Mouse (Mus musculus) right cerebral cortex, postnatal 4 days (tissue): ENCODE measurements around the gene Cyb5r4.
"Not testable (repeated sequence)": the region's sequence is repeated elsewhere in the genome, so short reads cannot be mapped to it uniquely, and the experiment has no call there.

ENCODE experiments used
- DNase-seq: peaks from one replicate; pipeline ENCODE4 v3.0.0-alpha.2; 2022

The Cyb5r4 gene

GRCm38 (mm10) chr9:87027423-87028084 lies 5.7 kb downstream of the Cyb5r4 start:
- DNase-seq, result peak; percentile 69

- DNase-seq, result no peak
These were observed 10.4 kb downstream of the Cyb5r4 start for GRCm38 (mm10) chr9:87032196-87032595.

DNA sequence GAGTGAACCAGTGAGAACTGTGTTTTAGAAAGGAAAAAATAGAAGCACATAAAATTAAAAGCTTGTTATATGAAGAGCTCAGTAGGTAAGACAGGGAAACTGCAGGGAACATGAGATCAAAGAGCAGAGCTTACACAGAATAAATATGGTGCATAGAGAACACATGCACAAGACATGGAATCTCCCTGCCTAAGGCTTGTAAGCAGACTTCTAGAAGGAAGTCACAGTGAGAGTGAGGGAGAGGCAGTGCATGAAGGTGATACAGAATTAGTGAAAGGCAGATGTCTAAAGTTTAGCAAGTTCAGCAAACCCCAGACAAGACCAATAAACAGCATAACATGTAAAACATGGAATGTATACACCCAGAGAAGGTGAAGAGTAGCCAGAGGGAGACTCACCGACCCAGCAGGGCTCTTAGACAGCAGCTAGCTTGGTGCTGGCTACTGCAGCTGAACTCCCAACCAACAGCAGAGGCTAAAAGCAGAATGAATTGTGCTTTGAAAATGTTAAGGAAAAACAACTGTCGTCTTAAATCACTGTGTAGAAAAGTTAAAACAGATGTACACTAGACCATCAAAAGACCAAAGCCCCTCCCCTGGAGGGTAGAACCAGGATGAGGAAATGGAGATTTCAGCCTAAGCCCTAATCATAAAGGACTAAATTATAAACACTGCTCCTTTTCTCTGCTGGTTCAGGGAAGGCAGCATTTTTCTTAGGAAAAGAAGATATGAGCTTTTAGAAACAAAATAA lies 13.2 kb downstream of the Cyb5r4 start:
- no peak for DNase-seq

- no peak for DNase-seq
These were observed 27.6 kb downstream of the Cyb5r4 start for GRCm38 (mm10) chr9:87049425-87049824.

- no peak for DNase-seq
These were observed 33.9 kb downstream of the Cyb5r4 start for GRCm38 (mm10) chr9:87055547-87056235.

DNA sequence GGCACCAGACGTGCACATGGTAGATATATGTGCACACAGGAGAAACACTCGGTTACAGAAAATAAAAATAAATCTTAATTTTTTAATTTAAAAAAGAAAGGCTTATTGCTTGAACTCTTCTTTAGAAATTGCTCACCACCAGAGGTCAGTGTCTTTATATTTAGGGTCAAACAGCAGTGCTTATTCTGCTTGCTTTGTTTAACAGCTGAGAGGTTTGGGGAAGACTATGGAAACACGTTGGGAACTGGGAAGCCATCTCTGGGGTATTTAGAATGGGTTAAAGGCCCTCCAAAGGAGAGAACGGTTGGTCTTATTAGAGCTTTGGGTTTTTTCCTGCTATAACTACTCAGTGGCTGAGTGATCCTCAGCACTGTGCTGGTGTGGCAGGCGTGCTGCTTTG lies 40.5 kb downstream of the Cyb5r4 start:
- no peak for DNase-seq

GRCm38 (mm10) chr9:87068160-87068559 lies 46.3 kb downstream of the Cyb5r4 start:
- DNase-seq, result no peak

- DNase-seq, result not testable (repeated sequence)
These were observed 49.8 kb downstream of the Cyb5r4 start for GRCm38 (mm10) chr9:87071566-87071965.

DNA sequence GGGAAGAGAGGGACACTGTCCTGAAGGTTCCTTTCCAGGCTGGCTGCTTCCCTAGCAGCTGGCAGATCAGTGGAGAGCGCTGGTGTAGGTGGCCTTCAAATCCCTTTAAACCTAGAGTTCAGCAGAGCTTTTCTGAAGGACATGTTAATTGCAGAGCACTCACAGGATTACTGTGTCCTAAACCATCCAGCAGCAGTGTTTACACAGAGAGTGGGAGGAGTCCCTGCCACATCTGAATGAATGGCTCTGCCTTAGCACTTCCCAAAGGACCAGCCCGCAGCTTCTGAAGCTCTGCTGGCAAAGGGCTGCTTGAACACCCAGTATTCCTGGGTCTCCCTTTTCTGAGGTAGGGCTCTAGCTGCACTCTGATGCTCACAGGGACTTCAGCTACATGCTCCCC lies 56.1 kb downstream of the Cyb5r4 start:
- DNase-seq, result no peak

DNA sequence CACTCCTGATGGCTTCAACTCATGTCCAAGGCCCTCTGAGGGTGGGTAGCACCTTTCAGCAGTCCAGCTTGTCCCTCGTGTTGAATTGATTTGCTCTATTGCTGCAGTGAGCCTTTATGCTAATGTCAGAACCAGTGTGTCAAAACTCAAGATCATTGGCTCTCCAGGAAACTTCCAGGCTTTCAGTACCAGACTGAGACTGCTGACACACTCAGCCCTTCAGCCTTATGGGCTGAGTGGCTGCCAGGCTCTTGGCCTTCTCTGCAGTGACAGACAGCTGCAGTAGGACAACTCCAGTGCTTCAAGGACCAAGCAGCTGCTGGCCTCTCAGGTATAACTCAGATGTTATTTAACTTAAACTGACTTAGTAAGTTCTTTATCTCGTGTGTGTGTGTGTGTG lies 57.7 kb downstream of the Cyb5r4 start:
- no peak for DNase-seq

DNA sequence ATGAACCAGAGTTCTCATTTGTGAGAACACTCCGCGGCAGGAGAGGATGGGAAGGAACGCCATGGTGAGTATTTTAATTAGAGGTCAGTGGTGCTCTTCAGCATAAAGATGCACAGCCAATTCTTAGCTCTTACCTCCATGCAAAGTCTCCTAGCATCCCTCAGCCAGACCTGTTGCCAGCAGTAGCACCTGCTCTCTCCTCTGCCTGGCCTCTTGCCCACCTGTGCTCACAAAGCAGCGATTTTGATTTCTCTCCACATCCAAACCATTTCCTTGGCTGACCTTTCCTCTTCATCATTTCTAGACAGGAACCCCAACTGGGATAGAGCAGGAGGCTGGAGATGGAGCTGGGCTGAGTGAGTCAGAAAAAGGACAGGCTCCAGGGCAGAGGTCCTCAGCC lies 65.2 kb downstream of the Cyb5r4 start:
- DNase-seq, result no peak

GRCm38 (mm10) chr9:87097989-87098388 lies 76.2 kb downstream of the Cyb5r4 start:
- no peak for DNase-seq

DNA sequence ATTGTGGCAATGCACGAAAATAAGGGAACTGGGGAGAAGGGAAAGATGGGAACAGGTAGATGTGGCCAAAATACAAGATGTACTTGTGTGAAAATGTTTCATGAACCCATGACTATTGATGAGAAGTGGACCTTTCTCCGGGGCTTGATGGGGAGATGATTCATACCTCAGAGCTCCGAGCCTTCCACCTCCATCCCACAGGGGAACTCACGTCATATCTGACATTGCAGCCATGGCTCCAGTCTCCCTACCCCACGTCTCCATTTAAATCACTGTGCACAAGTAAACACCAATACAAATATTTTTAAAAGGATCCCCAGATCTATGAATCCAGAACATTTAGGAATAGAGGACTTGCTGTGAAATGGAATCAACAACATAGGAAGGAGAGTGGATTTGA lies 93.2 kb downstream of the Cyb5r4 start:
- DNase-seq, result no peak

DNA sequence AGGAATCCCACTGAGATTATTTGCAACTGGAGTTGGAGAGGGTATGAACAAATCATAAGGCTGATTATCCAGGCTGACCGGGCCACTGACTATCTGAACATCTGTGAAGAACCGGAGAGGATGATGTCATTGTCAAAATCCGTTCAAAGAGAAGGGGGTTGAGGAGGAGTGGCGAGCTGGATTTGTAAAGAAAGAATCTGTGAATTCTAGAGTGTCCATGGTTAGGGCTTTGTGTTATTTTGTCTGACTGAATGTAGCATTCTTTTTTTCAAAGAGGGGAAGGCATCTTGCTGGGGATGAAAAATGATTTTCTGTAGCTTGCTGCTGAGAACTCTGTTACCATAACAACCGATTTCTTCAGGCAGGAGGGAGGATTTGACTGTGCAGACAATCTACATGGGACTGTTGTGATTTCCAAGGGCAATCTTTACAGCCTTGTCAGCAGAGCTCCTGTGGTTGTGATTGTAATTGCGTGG lies 93.7 kb downstream of the Cyb5r4 start:
- peak; percentile 8 for DNase-seq

DNA sequence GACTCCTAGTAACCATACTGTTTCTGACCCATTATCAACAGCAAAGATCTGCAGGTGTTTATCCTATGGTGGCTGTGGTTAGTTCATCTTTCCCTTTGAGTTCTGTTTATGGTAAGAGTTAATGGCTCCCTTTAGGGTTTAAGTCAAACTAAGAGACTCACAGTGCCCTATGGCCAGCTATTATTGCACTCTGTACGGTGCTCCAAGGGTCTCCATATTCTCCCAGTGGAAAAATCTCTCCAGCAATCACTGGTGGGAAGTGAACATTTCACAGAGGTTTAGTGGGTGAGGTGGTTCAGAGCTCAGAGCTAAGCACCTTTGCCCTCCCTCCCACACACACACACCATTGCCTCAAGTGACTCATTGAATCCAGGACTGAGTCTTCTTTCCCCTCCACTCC lies 94.2 kb downstream of the Cyb5r4 start:
- DNase-seq, result no peak

- no peak for DNase-seq
These were observed 97.2 kb downstream of the Cyb5r4 start for GRCm38 (mm10) chr9:87118996-87119395.

GRCm38 (mm10) chr9:87121956-87122493 lies 100.2 kb downstream of the Cyb5r4 start:
- no peak for DNase-seq

DNA sequence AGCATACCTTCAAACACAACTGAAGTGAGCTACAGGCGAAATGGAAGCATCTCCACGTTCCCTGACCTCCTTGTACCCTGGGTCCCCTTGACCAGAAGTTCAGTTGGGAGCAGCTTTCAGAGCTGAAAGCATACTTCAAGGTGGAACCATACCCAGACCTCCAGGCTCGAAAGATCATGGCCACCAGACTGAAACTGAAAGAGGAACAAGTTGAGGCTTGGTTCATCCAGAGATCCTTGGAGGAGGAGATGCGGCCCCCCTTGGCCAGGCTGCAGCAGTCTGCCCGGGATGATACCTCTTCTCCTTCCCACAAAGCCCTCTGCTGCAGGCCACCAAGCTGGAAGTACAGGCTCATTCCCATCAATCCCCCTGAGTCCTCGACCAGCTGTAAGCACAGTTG lies 105.2 kb downstream of the Cyb5r4 start:
- not testable (repeated sequence) for DNase-seq
